Mouse (Mus musculus): ENCODE measurements around the gene Lmna. TPM values are rescaled to one million over a fixed set of nuclear protein-coding genes. Genes with fewer than 3 reads are reported as not detected.

Lmna gene
- polyA plus RNA-seq, 1 experiment from 2014 or later = 27.6 TPM

DNA sequence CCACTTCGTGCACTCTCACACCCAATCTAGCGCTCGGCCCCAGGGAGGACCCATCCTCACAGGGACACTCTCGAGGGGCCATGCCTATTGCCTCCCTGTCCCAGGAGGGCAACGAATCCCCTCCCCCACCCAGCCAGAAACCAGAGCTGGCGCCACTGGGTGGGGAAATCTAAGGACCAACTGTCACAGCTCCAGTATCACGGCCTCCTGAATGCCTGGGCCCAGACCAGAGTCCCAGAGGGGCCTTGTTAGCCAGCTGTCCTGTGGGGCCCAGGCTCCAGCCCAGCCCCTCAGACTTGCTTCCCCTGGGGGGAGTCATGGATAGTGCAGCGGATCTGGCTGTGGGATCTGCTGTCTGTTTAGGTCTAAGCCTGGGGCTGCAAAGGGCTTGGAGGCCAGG is 17.8 kb upstream of the Lmna start:
- 25% methylated on average over 8 of the region's 8 CpGs for WGBS
- no peaks in the 10 kb centered on the region for H3K27me3 ChIP-seq (replicated peaks)
- no peak for ATAC-seq (ENCODE audit: low FRiP score, low read depth)
- H3K9ac ChIP-seq = peak overlapping the region; percentile 40
- peaks cover 27% of the 10 kb centered on the region for H3K36me3 ChIP-seq
- peak overlapping the region; percentile 22 for H3K27ac ChIP-seq
- H3K9me3 ChIP-seq = no peaks in the 10 kb centered on the region
- peak overlapping the region; percentile 23 for H3K4me3 ChIP-seq
- H3K4me2 ChIP-seq (replicated peaks) = peak overlapping the region; percentile 94
- peaks cover 45% of the 10 kb centered on the region for H3K4me1 ChIP-seq

DNA sequence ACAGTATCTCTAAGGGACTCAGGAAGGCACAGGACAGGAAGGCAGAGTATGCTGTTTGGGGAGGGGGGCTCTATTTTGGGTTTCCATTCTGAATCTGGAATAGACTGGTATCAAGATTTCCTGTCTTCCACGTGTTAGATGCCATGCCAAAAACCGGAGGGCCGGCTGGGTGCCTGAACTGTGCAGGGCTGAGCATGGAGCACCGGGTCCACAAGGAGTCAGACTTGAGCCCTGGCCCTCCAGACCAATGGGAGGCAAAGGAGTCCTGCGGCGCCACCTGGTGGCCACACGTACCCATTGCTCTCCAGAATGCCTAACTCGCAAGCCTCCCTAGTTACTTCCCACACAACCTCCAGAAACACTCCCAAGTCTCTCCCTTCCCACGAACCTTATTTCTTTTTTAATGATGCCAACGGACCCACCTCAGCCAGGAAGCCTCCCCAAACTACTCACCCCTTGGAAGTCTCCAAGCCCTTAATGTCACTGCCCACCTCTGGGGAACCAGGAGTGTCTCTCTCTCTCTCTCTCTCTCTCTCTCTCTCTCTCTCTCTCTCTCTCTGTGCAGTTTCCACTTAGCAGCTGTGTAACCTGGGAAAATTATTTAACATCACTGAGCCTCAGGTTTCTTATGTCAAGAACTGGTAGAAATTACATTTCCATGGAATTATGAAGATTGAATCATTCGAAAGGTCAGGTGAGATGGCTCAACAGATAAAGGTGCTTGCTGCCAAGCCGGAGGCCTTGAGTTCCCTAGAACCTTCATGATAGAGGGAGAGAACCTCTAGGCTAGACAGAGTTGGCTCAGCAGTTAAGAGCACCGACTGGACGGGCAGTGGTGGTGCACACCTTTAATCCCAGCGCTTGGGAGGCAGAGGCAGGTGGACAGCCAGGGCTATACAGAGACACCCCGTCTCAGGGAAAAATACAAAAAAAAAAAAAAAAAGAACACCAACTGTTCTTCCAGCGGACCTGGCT is 16.7 kb upstream of the Lmna start:
- H3K36me3 ChIP-seq = peaks cover 27% of the 10 kb centered on the region
- peak overlapping the region; percentile 48 for H3K4me2 ChIP-seq (replicated peaks)
- peaks cover 45% of the 10 kb centered on the region for H3K4me1 ChIP-seq
- ATAC-seq (ENCODE audit: low FRiP score, low read depth) = no peak; the same call in 1 of the 2 replicates
- H3K9ac ChIP-seq = no peak overlapping the region
- H3K4me3 ChIP-seq = peak overlapping the region; percentile 13; the same call in 1 of the 2 replicates
- no peaks in the 10 kb centered on the region for H3K9me3 ChIP-seq
- H3K27me3 ChIP-seq (replicated peaks) = no peaks in the 10 kb centered on the region
- WGBS = 36% methylated on average over 17 of the region's 17 CpGs
- no peak overlapping the region for H3K27ac ChIP-seq

DNA sequence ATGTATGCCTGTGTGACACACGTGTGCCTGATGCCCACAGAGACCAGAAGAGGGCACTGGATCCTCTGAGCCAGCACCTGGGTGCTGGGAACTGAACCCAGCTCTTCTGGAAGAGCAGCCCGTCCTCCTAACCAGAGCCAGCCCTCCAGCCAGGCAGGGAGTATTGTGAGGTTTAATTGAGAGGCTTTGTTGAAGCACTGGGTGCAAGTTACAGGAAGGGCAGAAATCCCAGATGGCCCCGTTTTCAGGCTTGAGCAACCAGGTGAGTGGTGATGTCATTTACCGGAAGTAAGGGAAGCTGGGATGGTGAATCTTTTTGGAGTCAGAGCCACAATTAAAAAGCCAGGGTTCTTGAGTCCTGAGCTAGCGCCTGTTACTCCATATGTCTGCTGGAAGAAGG is 15.3 kb upstream of the Lmna start:
- 87% methylated on average over 5 of the region's 5 CpGs for WGBS
- no peak overlapping the region for H3K4me2 ChIP-seq (replicated peaks)
- H3K27ac ChIP-seq = no peak overlapping the region
- peaks cover 27% of the 10 kb centered on the region for H3K36me3 ChIP-seq
- H3K9me3 ChIP-seq = no peaks in the 10 kb centered on the region
- H3K27me3 ChIP-seq (replicated peaks) = no peaks in the 10 kb centered on the region
- no peak overlapping the region for H3K4me3 ChIP-seq
- ATAC-seq (ENCODE audit: low FRiP score, low read depth) = no peak
- H3K9ac ChIP-seq = no peak overlapping the region
- H3K4me1 ChIP-seq = peaks cover 40% of the 10 kb centered on the region

DNA sequence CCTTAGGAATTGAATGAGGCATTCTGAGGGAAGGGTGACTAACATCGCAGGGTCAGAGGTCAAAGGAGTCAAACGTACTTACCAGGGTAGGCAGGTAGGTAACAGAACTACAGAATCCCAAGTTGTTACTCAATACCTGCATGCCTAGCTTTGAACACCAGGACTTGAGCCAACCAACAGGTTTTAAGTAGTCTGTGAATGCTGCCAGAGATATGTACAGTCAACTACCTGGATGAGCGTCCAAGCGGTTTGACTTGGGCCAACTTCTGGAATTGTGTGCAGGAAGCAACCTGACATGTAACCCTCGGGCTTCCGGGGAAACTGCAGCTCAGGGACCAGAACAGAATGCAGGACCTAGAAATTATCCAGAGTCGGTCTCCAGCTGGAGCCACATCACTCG is 13.3 kb upstream of the Lmna start:
- H3K27ac ChIP-seq = no peak overlapping the region
- 91% methylated on average over 8 of the region's 8 CpGs for WGBS
- no peak overlapping the region for H3K4me3 ChIP-seq
- no peaks in the 10 kb centered on the region for H3K27me3 ChIP-seq (replicated peaks)
- H3K9me3 ChIP-seq = no peaks in the 10 kb centered on the region
- no peak for ATAC-seq (ENCODE audit: low FRiP score, low read depth)
- H3K9ac ChIP-seq = no peak overlapping the region
- H3K4me2 ChIP-seq (replicated peaks) = no peak overlapping the region
- peaks cover 22% of the 10 kb centered on the region for H3K4me1 ChIP-seq
- peaks cover 27% of the 10 kb centered on the region for H3K36me3 ChIP-seq

DNA sequence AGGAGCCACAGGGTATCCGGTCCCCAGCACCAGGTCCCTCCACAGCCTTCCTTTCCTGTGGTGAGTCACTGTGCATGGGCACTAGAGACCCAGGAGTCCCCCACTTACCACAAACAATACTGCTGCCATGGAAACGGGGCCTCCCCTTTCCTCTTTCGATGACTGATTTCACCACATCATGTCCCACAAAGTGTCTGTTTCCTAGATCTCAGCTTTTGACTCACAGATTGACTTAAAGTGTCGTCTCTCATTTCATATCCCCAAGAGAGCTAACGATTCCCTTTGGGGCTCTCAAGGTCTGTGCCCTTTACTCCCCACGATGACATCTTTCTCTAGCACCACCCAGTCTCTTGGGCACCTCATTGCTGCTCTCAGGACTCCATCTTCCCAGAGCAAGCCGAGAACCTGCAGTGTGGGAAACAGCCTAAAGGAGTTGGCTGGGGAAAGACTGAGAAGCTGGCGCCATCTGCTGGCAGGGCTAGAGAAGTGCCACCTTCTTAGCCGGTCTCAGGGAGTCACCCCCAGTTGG is 12.1 kb upstream of the Lmna start:
- no peaks in the 10 kb centered on the region for H3K9me3 ChIP-seq
- H3K27ac ChIP-seq = no peak overlapping the region
- H3K4me3 ChIP-seq = no peak overlapping the region
- H3K4me2 ChIP-seq (replicated peaks) = no peak overlapping the region
- WGBS = 36% methylated on average over 9 of the region's 9 CpGs
- no peaks in the 10 kb centered on the region for H3K27me3 ChIP-seq (replicated peaks)
- no peak overlapping the region for H3K9ac ChIP-seq
- peaks cover 13% of the 10 kb centered on the region for H3K4me1 ChIP-seq
- peak; percentile 34; the same call in 1 of the 2 replicates for ATAC-seq (ENCODE audit: low FRiP score, low read depth)
- H3K36me3 ChIP-seq = peaks cover 27% of the 10 kb centered on the region

DNA sequence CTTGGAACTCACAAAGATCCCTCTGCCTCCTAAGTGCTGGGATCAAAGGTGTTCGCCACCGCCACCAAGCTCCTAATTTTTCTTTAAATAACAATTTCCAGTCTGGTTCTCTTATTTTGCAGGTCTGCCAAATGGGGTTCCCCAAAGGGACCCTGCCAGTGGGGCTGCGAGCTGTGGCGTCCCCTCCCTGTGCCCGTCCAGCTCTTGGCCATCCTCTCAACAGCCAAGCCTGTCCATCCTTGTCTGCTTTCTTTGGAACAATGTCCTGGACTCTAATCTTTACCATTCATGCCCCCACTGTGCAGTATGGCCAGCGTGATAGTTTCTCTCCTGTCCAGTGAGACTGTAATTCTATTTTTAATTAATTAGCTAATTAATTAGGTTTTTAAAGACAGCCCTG is 11.4 kb upstream of the Lmna start:
- H3K27me3 ChIP-seq (replicated peaks) = no peaks in the 10 kb centered on the region
- 95% methylated on average over 6 of the region's 6 CpGs for WGBS
- H3K36me3 ChIP-seq = peaks cover 27% of the 10 kb centered on the region
- no peaks in the 10 kb centered on the region for H3K9me3 ChIP-seq
- H3K27ac ChIP-seq = 0 out of 2 replicates have a peak overlapping the region, but pooled peaks have one; percentile 7
- no peak overlapping the region for H3K4me2 ChIP-seq (replicated peaks)
- ATAC-seq (ENCODE audit: low FRiP score, low read depth) = no peak
- no peak overlapping the region for H3K4me3 ChIP-seq
- no peak overlapping the region for H3K9ac ChIP-seq
- H3K4me1 ChIP-seq = peaks cover 7% of the 10 kb centered on the region

DNA sequence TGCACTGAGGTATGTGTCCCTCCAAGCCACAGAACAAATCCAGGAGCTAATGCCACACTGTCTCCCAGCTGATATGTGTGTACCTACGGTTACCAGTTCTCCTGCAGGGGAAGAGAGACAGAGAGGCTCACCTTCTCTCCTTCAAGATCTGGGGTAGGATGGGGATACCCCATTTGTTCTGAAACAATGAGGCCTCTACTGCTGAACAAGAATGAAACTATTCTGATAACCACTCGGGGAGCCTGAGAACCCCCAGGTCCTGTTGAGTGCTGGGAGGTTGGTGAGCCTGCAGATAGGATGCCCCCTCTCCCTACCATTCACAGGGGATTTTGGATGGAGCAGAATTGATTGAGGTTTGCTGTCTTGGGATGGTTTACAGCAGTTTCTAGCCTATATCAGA is 10.3 kb upstream of the Lmna start:
- H3K27me3 ChIP-seq (replicated peaks) = no peaks in the 10 kb centered on the region
- no peak overlapping the region for H3K27ac ChIP-seq
- no peak overlapping the region for H3K9ac ChIP-seq
- H3K36me3 ChIP-seq = peaks cover 25% of the 10 kb centered on the region
- H3K4me3 ChIP-seq = no peak overlapping the region
- no peak for ATAC-seq (ENCODE audit: low FRiP score, low read depth)
- no peak overlapping the region for H3K4me2 ChIP-seq (replicated peaks)
- H3K4me1 ChIP-seq = no peaks in the 10 kb centered on the region
- 84% methylated on average over 2 of the region's 2 CpGs for WGBS
- H3K9me3 ChIP-seq = no peaks in the 10 kb centered on the region

DNA sequence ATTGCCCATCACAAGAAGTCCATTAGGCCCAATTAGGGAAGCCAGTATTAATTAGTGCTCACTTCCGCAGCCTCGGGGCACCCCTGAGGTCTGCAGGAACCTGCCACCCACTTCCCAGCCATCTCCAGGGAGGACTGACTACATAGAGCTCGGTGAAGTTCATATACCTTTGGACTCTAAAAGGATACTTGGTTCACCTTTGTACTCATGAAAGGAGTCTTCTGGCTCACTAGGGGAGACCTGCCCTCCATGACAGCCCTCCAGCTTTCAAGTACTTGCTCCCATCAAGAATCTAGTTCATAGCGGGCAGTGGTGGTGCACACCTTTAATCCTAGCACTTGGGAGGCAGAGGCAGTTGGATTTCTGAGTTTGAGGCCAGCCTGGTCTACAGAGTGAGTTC is 8.7 kb upstream of the Lmna start:
- Histone ChIP-seq H3K9me3 (no peaks in the 10 kb centered on the region), H3K27me3 (replicated peaks) (0 out of 2 replicates have a peak, but pooled peaks cover 1% of the 10 kb centered on the region), H3K27ac (no peak overlapping the region), H3K36me3 (peaks cover 9% of the 10 kb centered on the region), H3K4me3 (no peak overlapping the region), H3K9ac (no peak overlapping the region), H3K4me2 (replicated peaks) (no peak overlapping the region), H3K4me1 (0 out of 2 replicates have a peak, but pooled peaks cover under 1% of the 10 kb centered on the region)
- ATAC-seq (ENCODE audit: low FRiP score, low read depth) = no peak
- WGBS = 69% methylated on average over 4 of the region's 4 CpGs

DNA sequence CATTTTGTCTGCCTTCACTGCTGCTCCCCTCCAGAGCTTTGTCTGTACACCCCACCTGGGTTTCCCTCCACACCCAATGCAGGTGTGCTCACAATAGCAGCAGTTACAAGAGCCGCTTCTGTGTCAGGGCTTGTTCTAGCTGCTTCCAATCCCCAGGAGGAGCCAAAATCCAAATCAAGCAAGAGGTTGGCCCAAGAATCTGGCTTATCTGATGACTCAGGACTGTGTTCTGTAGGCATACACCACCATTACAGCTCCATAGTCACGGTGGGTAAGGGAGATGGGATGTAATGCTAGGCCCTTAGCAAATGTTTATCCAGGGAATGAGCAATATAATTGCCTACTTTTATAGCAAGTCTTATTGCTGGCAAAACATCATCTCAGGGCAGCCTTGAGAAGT is 6.7 kb upstream of the Lmna start:
- no peaks in the 10 kb centered on the region for H3K36me3 ChIP-seq
- H3K9ac ChIP-seq = no peak overlapping the region
- H3K27me3 ChIP-seq (replicated peaks) = 0 out of 2 replicates have a peak, but pooled peaks cover 2% of the 10 kb centered on the region
- H3K27ac ChIP-seq = no peak overlapping the region
- H3K4me3 ChIP-seq = no peak overlapping the region
- no peaks in the 10 kb centered on the region for H3K9me3 ChIP-seq
- WGBS = 78% methylated on average over 2 of the region's 2 CpGs
- H3K4me1 ChIP-seq = peaks cover 12% of the 10 kb centered on the region
- ATAC-seq (ENCODE audit: low FRiP score, low read depth) = no peak
- H3K4me2 ChIP-seq (replicated peaks) = no peak overlapping the region

DNA sequence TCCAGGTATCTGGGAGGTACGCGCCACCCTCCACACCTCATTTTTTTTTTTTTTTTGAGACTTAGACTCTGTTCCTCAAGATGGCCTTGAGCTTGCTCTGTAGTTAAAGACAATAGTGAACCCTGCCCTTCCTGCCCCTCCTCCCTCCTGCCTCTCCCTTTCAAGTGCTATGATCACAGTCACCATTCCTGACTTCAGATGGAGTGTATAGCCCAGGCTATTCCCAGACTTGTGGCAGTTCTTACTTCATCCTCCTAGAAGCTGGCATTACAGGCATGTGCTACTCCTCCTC is 5.3 kb upstream of the Lmna start:
- 98% methylated on average over 2 of the region's 2 CpGs for WGBS
- no peak for ATAC-seq (ENCODE audit: low FRiP score, low read depth)

DNA sequence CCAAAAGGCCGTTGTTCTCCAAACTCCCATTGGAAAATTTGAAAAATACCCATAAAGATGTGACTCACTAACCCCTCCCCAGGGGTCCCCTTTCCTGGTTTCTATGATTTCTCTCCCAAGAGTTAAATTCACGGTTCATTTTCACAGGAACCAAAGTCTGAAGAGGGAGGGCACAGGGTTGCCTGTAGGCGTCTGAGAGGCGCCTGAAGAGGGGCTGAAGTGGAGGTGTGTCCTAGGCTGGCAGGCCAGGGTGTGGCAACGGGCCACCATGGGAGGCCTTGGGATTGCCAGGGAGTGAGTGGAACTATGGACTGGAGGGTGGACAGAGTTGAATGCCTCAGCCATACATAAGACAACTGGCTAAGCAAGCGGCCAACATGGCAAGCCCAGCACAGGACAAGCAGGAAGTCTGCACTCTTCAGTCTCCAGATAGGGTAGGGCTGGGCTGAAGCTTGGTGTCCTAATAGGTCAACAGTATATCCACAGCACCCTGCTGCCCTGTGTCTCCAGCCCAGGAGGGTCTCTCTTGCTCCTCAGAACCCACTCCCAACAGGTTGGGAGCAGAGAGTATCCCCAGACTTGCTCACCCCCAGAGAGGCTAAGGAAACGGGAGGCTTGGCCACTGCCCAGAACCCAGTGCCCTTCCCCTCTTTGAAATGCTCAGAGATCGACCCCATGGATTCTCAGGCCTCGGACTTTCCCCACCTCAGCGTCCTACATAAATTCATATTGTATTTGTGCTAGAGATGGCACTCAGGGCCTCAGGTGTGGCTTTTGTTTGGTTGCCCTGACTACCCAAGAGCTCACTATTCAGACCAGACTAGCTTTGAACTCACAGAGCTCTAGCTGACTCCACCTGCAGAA is 4.7 kb upstream of the Lmna start:
- no peak for ATAC-seq (ENCODE audit: low FRiP score, low read depth)
- H3K4me3 ChIP-seq = no peak overlapping the region

More for the DNA sequence above, 5.3 kb upstream of the Lmna start:
- Histone ChIP-seq H3K4me1 (peaks cover 20% of the 10 kb centered on the region), H3K9me3 (no peaks in the 10 kb centered on the region), H3K27ac (no peak overlapping the region), H3K9ac (no peak overlapping the region), H3K36me3 (no peaks in the 10 kb centered on the region), H3K4me2 (replicated peaks) (no peak overlapping the region), H3K4me3 (no peak overlapping the region), H3K27me3 (replicated peaks) (0 out of 2 replicates have a peak, but pooled peaks cover 2% of the 10 kb centered on the region)

More for the DNA sequence above, 4.7 kb upstream of the Lmna start:
- H3K9me3 ChIP-seq = no peaks in the 10 kb centered on the region
- no peak overlapping the region for H3K9ac ChIP-seq
- H3K27me3 ChIP-seq (replicated peaks) = 0 out of 2 replicates have a peak, but pooled peaks cover 2% of the 10 kb centered on the region
- H3K27ac ChIP-seq = no peak overlapping the region
- peaks cover 26% of the 10 kb centered on the region for H3K4me1 ChIP-seq
- H3K4me2 ChIP-seq (replicated peaks) = no peak overlapping the region
- H3K36me3 ChIP-seq = no peaks in the 10 kb centered on the region
- 81% methylated on average over 10 of the region's 10 CpGs for WGBS

Data from neural tube, embryonic 12.5 days (tissue).